Mouse (Mus musculus) naive thymus-derived CD4-positive, alpha-beta T cell, adult 2 months (primary cell): ENCODE data around the gene Sae1.
A peak's percentile ranks its signal among the peaks of the same experiment; 100 is the strongest.

ENCODE experiments used
- DNase-seq: peaks from one replicate; pipeline ENCODE4 v3.0.0-alpha.2; 2011; ENCODE audit warnings: low read depth

Gene Sae1

DNA sequence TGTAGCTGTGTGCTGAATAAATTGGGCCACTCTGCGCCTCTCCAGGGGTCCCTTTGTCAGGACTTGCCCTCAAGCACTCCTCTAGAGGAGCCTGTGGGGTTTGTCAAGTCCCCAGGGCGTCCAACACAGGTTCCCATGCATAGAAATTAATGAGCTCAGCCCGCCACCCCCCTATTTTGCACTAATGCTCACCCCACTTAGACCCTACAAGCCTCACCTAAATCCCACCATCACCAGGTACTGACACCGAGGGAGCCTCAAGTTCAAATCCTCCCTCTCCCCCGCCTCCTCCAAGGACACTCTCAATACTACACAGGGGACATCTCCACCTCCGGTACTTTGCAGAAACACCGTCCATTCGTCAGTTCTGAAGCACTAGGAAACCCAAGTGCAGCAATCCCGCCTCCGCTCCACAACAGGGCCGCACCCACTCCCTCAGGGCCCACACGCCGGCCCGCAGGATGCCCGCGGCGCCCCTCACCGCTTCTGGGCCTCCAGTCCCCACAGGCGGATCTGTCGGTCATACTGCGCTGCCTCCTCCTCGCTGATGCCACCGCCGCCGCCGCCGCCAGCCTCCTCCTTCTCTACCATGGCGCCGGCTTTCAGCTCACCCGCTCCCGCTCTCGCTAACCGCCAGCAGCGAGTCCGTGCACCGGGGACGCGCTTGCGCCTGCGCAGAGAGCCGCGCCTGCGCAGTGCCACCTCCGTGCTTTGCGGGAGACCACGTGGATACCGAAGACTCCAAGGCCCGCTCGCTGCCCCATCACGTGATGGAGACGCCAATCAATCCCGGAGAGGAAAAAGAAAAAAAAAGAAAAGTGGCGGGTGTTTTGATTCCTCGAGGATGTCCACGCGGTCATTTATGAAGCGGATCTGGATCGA is at the start of gene Sae1:
Gene Sae1 (minus strand): TSS at position 647 of the 882 bp plus-strand sequence.
- DNase-seq, result peak; percentile 96

DNA sequence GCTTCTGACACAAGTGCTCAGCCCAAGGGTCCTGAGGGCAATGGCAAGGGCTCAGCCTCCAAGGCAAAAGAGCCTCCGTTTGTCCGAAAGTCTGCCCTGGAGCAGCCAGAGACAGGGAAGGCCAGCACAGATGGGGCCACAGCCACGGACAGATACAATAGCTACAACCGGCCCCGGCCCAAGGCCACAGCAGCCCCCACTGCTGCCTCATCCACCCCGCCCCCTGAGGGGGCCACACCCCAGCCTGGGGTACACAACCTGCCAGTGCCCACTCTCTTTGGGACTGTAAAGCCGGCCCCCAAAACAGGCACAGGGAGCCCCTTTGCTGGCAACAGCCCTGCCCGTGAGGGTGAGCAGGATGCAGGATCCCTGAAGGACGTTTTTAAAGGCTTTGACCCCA is 47.5 kb upstream of the Sae1 start:
- no peak for DNase-seq

DNA sequence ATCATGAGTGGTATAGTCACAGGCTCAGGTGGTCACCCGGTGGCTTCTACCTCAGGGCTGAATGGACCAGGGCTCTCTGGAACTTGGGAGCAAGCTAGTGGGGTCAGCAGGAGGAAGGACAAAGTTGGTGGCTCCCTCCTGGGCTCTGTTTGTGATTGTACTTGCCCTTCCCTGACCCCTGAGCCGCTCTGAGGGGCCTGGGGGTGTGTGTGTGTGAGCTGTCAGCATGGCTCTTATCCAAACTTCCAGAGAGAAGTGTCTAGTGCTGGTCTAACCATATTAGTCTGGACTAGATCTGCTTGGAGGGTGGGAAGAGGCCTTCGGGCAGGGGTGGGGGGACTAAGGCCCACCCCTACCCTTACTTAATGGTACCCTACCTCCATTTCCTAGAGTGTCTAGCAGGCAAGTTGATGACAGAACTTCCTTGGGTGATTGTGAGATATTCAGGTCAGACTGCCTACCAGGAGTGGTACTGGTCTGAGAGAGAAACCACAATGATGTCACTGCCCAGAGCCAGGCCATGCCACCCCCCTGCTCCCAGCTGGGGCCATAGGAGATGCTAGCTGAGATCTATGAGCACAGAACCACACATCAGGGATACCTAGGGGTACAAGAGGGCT is 45.9 kb upstream of the Sae1 start:
- no peak for DNase-seq

DNA sequence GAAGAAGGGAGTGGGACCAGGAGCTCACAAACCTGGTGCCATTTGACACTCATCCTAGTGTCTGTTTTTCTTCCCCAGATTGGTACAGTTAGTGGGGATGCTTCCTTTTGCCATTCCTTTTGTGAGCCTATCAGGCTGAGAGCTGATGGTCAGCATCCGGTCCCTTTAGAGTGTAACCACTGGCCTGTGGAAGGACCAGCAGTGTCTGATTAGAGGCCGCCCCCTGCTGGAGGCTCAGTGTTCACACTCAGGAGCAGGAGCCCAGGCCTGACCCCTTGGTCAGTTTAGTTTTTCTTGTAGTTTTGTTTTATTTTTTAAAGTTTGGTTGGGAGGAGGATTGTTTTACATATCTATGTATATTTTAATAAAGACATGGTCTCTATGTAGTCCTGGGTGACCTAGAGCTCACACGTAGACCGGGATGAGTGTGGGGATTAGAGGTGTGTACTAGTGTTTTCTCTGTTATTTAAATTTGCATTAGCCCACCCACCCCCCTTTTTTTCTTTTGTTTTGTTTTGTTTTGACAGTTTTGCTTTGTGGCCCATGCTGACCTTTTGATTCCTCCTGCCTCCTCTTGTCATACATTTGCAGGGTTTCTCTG is 38.6 kb upstream of the Sae1 start:
- peak; percentile 75 for DNase-seq

DNA sequence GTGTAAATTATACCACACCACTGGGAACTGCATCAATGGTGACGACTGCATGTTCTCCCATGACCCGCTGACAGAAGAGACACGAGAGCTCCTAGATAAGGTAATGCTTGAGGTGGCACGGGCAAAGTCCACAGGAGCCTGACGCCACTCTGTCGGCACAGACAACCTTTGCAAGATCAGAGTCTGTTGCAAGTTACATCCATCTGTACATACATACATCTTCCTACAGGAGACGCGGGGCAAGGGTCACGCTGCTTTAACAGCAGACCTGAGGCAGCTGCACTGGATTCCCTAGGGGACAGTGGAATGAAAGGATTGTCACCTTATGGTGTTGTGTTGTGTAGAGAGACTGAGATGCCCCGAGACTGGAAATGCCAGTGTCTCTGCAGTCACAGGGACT is 38.1 kb upstream of the Sae1 start:
- no peak for DNase-seq

DNA sequence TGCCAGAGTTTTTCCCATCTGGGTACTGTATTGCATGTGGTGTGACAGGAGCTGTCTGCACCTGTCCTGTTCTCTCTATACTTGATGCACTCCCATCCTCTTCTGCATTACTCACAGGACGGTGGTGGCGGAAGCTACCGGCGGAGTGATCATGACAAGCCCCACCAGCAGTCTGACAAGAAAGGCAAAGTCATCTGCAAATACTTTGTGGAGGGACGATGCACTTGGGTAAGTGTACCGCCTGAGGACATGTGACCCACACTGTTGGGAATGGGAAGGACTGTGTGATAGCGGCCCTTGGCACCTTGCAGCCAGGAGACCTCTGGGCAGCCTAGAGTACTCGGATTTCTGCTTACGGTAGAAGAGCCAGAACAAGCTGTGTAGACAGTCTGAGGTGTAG is 36.1 kb upstream of the Sae1 start:
- DNase-seq, result no peak

DNA sequence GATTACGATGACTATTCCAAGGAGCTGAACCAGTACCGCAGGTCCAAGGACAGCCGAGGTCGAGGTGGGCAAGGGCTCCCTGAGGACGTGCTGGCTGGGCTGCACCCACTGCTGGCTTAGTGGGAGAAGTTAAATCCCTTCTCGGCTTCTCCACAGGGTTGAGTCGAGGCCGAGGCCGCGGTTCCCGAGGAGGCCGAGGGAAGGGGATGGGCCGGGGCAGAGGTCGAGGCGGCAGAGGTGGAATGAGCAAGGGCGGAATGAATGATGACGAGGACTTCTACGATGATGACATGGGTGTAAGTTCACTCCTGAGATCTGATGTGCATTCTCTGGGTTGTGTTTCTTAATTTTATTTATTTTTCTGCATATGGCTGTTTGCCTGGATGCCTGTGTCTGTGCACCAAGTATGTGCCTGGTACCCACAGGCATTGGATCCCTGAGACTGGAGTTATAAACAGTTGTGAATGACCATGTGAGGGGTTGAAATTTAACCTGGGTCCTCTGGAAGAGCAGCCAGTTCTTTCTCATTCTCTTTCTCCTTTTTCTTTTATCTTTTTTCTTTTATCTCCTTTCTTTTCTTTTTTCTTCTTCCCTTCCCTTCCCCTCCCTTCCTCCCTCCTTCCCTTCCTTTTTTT is 34.7 kb upstream of the Sae1 start:
- no peak for DNase-seq

DNA sequence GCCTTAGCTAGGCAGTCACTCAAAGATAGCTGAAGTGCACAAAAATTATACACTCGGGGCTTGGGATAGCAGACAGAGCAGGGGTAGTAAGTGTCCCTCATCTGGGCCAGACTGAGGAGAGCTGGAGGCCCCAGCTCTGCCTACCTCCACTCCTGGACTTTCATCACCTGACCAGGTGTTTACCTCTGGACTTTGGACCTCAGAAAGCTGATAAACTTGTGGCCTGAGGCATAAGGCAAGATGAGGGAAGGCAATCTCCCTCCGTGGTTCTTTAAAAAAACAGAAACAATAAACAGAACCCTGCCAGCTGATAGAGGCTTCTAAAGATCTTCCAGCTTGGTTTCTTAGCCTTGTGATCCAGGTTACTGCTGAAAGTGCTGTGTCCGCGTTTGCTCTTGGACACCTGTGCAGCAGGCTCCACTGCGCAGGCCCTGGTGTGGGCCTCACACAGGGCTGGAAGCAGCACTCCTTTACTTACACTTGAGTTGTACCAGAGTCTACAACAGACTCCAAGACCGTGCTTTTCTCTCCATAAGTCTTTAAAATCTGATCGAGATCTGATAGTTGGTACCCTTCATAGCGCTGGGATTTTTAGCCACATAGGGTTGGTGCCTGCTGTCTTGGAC is 33.0 kb upstream of the Sae1 start:
- DNase-seq, result no peak

DNA sequence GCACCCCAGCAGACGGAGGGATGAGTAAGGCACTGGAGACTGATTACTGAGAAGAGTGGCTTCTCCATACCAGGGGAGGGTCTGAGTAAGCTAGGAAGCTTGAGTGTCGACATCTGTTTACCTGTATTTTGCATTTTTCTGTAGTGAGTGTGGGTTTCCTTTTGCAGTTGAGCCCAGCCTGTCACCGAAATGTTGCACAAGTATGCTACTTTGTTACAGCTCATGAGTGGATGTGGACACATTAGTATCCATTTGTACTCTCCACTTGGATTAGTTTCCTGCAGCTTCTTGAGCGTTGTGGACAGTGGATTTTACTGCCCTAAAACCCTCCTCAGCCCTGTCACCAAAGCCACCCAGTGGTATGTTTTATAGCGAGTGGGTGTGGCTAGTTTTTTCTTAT is 31.1 kb upstream of the Sae1 start:
- DNase-seq, result no peak

DNA sequence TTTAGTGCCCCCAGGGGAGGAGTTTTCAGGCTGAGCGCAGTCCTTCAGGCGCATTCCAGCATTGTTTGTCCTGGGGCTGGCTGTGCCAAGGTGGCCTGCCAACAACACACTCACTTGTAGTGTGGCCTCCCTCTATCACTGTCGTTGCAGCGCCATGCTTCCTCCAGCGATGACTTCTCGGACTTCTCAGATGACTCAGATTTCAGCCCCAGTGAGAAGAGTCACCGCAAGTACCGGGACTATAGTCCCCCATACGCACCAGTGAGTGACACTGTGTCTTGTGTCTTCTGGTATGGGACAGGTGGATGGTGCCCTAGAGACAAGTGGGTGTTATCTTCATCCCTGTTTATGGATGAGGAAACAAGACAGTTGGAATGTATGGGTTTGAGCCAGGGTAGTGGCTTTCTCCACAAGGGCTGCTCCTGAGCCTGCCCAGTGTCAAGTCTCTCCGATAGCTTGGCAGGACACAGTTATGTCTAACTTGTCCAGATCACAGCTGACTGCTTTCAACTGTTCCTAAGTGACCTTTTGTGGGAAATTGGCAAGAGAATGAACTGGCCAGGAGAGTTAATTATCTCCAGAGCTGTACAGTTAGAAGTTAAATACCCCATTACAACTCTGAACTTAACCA is 29.6 kb upstream of the Sae1 start:
- DNase-seq, result no peak

DNA sequence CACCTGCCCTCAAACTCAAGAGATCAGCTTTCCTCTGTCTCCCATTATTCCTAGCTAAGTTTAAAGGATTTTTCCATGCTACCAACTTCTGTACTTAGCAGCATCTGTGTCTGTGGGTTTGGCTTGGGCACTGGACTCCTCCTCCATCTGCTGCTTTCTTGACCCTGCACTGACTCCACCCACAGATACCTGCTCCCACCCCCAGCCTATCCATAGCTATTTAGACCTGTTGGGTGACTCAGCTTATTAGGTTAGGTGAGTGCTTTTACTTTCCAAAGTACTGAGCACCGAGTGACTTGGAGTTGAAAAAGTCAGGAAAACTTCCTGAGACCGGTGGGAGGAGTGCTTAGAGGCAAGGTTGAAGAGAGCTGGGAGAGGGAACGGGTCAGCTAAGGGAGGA is 27.8 kb upstream of the Sae1 start:
- DNase-seq, result no peak

DNA sequence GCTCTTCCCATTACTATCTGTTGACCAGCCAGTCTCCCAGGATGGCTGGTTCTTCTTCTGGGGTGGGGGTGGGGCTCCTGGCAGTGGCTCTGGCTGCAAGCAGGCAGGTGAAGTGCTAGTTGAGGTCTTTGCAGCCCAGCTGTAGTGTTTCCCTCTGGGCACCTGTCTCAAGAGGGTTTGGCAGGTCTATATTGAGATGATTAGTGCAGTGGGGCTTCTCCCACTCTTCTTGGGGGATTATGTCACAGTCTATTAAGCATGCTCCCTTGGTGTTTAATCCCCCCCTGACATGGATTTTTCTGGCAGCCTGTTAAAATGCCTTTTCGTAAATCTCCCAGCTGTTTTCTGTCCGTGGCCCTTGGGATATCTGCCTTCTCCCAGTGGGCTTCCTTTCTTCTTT is 25.3 kb upstream of the Sae1 start:
- no peak for DNase-seq

DNA sequence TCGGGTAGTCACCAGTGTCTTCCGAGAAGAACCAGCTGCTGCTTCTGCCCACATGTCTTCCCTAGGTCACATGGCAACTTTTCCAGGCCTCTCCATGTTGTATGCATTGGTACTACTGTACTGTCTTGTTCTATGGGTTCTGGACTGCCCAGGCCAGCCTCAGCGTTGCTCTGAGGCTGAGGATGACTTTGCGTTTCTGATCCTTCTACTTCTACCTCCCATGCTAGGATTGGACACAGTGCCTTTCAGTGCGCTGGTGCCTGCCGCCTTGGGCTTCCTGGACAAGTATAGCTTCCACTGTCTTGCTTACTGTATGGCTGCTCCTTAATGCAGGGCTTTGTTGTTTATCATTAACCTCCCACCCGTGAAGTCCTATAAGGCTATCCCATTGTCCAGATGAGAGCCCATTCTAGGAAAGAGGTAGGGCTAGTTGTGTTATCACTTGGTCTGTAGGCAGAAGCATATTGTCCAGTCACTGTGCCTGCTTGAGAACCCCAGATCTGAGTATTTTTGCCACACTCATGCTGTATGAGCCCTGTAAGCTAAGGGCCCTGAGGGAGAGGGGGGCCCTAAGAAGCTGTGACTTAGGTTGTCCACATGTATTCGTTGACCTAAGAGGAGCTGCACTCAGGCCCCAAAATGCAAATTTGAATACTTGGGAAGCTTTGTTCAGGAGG is 24.8 kb upstream of the Sae1 start:
- DNase-seq, result no peak

DNA sequence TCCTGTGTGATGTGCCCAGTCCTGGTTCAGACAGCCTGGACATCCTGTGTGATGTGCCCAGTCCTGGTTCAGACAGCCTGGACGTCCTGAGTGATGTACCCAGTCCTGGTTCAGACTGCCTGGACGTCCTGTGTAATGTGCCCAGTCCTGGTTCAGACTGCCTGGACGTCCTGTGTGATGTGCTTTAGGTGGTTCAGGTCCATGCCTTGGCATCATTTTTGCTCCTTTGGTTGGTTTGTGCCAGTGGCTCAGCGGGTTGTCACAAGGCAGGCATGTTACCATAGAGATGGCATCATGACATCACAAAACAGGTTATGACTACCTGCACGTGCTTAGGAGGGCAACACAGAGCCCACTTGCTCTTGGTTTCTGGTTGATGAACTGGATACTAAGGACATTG is 23.5 kb upstream of the Sae1 start:
- DNase-seq, result no peak

DNA sequence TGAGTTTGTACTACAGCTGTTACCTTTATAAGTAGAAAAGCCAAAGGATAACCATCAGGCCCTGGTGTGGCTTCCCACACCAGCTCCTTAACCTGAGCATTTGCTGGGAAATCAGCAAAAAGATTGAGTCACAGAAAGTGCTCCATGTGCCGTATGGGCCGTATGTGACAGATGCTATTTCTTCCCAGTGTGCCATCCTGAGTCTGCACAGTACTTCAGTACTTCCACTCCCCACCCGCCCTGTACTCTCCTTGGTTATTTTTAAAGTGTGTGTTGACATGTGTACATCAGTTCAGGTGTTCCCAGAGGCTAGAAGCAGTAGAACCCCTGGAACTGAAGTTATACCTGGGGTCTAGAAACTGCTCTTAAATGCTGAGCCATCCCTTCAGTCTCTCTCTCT is 19.4 kb upstream of the Sae1 start:
- DNase-seq, result peak; percentile 31

DNA sequence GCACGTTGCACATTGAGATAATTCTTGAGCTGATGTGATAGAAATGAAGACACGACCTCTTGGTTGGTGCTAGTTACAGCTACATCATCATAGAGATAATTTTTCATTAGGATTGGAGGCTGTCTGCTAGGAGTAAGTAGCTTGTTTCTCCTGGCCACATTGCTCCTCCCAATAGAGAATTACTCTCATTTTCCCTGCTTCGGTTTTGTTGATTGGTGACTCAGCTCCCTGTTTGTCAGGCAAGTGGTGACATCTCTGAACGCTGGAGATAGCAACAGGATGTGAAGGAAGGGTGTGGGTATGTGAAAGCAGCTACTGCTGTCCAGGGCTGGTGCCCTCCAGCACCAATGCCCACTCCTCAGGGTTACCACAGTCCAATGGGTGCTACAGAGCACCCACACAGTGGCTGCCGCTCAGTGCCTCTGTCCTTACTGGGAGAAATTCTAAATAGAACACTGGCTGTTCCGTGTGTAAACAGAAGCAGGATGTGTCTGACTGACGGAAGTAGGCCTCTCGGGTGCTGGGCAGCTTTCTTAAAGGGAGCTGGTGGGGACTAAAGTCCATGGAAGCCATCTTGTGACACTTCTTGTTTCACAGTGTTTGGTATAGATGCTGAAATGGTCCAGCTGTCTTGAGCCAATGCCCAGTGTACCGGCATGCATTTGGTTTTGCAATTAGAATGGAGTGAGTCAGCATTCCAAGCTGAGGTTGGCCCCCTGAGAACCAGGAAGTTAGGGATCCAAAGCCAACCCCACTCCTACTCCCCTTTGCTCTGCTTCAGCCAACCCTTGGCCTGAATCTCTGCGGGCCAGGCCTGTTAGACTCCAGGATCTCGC is 18.1 kb upstream of the Sae1 start:
- peak; percentile 82 for DNase-seq

DNA sequence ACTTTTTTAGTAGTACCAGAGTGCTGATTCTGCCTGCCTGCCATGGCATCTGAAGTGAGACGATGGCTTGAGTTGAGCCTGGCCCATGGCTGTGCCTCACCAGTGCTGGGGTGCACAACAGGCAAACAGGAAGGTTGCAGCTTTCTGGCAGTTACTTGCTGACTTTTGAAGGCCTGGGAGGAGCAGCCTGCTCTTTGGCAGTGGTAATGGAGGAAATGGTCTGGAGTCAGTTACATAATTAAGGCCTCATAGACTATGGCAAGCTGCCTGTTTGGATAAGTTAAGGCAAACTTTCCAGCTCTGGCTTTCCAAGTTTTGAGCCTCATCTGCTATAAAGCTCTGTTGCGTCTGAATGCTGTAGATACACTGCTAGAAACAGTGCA is 17.5 kb upstream of the Sae1 start:
- DNase-seq, result peak; percentile 63

DNA sequence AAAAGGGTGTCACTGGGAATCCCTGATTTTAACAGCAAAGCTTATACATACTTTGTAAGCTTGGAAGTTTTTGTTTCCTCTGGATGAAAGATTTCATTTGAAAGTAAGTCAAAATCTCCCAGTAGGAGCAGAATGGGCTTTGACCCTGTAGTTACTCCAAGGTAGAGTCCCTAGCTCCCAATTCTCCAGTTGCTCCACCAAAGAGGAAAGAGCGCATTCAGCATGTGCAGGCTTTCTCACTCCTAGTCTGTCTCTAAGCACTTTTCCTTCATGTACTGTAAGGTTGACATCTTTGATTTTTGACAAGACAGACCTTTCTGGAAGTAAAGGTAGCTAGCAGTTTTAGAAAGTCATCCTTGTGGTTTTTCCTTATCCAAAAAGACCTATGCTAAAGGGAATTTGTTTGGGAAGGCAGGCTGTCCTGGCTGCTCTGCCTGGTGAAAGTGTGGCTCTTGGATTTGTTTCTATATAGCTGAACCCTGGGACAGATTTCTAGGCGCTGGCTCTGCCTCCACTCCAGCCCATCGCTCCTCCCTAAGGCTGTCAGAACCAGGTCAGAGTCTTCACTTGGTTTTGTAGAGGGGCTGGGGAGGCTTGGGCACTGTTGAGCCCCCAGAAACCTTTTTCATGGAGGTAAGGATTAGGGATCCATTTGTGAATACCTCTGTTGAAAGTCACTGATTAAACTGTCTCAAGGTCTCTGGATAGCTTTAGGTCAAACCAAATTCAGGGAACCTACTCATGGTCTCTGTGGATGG is 16.9 kb upstream of the Sae1 start:
- DNase-seq, result no peak
